Mouse (Mus musculus) inflammation-experienced regulatory T-cells, adult 16 weeks (primary cell): ENCODE measurements around the gene Olfr1382. TPM values are rescaled to one million over a fixed set of nuclear protein-coding genes. Genes with fewer than 3 reads are reported as not detected.

Experiments
- polyA plus RNA-seq: library from polyadenylated mRNA; unstranded; fragments of 100-300 nt; shearing (Covaris generic); gene quantifications from one replicate; pipeline ENCODE4 v1.2.1, GENCODE M21; 2017

The Olfr1382 gene
- polyA plus RNA-seq = not detected

DNA sequence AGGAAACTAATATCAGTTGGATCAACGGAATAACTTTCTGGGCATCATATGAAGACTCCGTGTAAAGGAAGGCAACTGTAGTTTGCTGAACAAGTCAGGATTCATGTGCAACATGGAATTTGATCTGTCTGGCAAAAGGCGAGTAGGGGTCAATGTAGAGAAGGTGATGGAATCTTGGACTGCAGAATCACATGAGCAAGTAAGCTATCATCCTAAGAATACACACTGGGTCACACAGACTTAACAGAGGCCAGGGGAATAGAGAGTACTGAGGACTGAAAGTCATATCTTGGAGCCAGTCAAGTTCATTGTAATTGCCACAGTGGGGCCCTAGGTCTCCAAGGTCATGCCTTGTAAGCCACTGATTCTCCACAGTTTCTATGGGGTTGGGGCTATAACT is at the start of gene Olfr1382:
TSS of gene Olfr1382 (plus strand) at position 301 of the 400 bp plus-strand sequence.

DNA sequence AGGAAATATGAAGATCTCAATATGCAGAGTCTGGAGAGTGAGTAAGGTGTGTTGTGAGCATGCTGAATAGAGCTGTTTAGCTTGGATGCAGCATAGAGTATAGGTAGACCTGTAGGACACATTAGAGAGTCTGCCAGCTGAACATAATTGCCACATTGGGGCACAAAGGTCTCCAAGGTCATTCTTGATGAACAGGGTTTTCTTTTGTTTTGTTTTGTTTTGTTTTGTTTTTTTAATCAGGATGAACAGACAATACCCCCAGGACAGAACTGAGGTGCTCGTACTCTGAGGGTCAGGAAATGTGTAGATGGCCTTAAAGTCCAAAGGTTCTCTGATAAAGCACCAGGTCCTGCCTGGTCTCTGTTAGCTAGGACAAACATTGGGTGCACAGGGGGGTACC is 39.3 kb upstream of the Olfr1382 start, which contains the start of gene Olfr1385:
TSS of gene Olfr1385 (plus strand) at position 301 of the 400 bp plus-strand sequence.

DNA sequence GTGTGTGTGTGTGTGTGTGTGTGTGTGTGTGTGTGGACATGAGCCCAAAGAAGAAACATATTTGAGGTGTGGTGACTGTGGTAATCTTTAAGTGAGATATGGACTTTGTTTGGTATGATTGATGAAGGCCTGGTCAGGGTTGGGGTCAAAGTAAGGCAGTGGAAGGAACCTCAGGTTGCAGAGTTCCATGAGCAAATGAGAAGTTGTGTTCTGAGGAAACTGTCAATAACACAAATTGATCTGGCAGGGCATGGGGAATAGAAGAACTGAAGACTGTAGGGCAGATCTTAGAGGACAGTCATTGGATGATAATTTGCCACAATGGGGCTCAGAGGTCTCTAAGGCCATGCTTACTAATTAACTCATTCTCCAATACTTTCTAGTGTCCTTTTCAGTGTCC is 8.7 kb upstream of the Olfr1382 start, which contains the start of gene Olfr1383:
TSS of gene Olfr1383 (plus strand) at position 301 of the 400 bp plus-strand sequence.

DNA sequence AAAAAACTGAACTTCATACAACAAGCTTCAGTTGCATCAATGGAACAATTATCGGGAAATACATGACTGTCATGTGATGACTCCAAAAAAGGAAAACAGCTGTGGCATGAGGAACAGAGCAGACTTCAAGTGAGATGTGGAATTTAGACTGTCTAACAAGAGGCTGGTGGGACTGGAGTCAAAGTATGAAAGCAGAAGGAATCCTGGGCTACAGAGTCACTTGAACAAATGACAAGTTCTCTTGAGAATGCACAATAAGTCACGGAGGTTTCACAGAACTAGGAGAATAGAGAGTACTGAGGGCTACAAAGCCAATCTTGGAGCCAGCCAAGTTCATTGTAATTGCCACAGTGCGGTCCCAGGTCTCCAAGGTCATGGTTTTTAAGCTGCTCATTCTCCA is 15.1 kb downstream of the Olfr1382 start, which contains the start of gene Olfr1381:
TSS of gene Olfr1381 (plus strand) at position 301 of the 400 bp plus-strand sequence.

DNA sequence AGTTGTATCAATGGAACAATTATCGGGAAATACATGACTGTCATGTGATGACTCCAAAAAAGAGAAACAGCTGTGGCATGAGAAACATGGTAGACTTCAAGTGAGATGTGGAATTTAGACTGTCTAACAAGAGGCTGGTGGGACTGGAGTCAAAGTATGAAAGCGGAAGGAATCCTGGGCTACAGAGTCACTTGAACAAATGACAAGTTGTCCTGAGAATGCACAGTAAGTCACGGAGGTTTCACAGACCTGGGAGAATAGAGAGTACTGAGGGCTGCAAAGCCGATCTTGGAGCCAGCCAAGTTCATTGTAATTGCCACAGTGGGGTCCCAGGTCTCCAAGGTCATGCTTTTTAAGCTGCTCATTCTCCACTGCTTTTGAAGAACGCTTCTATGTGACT is 28.5 kb downstream of the Olfr1382 start, which contains the start of gene Olfr1380:
TSS of gene Olfr1380 (plus strand) at position 301 of the 400 bp plus-strand sequence.

Other genes starting within 250 kb of the Olfr1382 start
- gene Olfr1393, start 249.9 kb upstream of the Olfr1382 start, polyA plus RNA-seq = not detected
- not detected for gene Olfr1392, start 243.0 kb upstream of the Olfr1382 start, polyA plus RNA-seq
- not detected for gene Olfr10, start 223.5 kb upstream of the Olfr1382 start, polyA plus RNA-seq
- not detected for gene Olfr1391, start 205.5 kb upstream of the Olfr1382 start, polyA plus RNA-seq
- not detected for gene Olfr1390, start 193.1 kb upstream of the Olfr1382 start, polyA plus RNA-seq
- gene Olfr1389, start 105.2 kb upstream of the Olfr1382 start, polyA plus RNA-seq = not detected
- 0.10 TPM for gene Olfr1388, start 91.6 kb upstream of the Olfr1382 start, polyA plus RNA-seq
- not detected for gene Olfr1387, start 72.9 kb upstream of the Olfr1382 start, polyA plus RNA-seq
- not detected for gene Olfr1386, start 63.2 kb upstream of the Olfr1382 start, polyA plus RNA-seq
- gene Olfr1385, start 39.2 kb upstream of the Olfr1382 start, polyA plus RNA-seq = 0.09 TPM
- gene Olfr1384, start 21.5 kb upstream of the Olfr1382 start, polyA plus RNA-seq = not detected
- not detected for gene Olfr1383, start 8.6 kb upstream of the Olfr1382 start, polyA plus RNA-seq
- gene Olfr1381, start 15.2 kb downstream of the Olfr1382 start, polyA plus RNA-seq = 0.07 TPM
- gene Olfr1380, start 28.6 kb downstream of the Olfr1382 start, polyA plus RNA-seq = not detected
- gene Flt4, start 81.0 kb downstream of the Olfr1382 start, polyA plus RNA-seq = not detected
- not detected for gene Scgb3a1, start 135.4 kb downstream of the Olfr1382 start, polyA plus RNA-seq
- gene Cnot6, start 184.5 kb downstream of the Olfr1382 start, polyA plus RNA-seq = 14.4 TPM